Mouse (Mus musculus) midbrain, embryonic 14.5 days (tissue): ENCODE data around the gene Tln1. TPM values are rescaled to one million over a fixed set of nuclear protein-coding genes. Genes with fewer than 3 reads are reported as not detected.

Source experiments
- ATAC-seq: fragments of 200-750 bp; cut with Nextera tagmentation; 2 replicates; pipeline ENCODE4 v1.8.0; 2017; ENCODE audit warnings: moderate number of reproducible peaks, moderate library complexity; ENCODE audit not compliant: low FRiP score, low TSS enrichment
- DNase-seq: peaks from one replicate; pipeline ENCODE4 v3.0.0-alpha.2; 2015
- H3K27ac ChIP-seq: fragments of 300-500 bp; sonication (generic); replicated peaks from 2 replicates; pipeline ENCODE4 v1.5.1; 2014; ENCODE audit warnings: mild to moderate bottlenecking, low read depth, low read length, moderate library complexity
- H3K27me3 ChIP-seq: fragments of 300-500 bp; sonication (generic); 2 replicates; pipeline ENCODE4 v1.6.1; 2014; ENCODE audit warnings: low read length, control low read depth, mixed read lengths; ENCODE audit not compliant: control insufficient read depth, insufficient read depth
- H3K36me3 ChIP-seq: fragments of 300-500 bp; sonication (generic); 2 replicates; pipeline ENCODE4 v1.6.1; 2014; ENCODE audit warnings: low read length, control low read depth; ENCODE audit not compliant: control insufficient read depth, insufficient read depth
- H3K4me1 ChIP-seq: fragments of 300-500 bp; sonication (generic); 2 replicates; pipeline ENCODE4 v1.6.1; 2014; ENCODE audit warnings: mild to moderate bottlenecking, antibody characterized with exemption, low read length, control low read depth; ENCODE audit not compliant: control insufficient read depth, insufficient read depth
- H3K4me2 ChIP-seq: fragments of 300-500 bp; sonication (generic); 2 replicates; pipeline ENCODE4 v1.6.1; 2014; ENCODE audit warnings: mild to moderate bottlenecking, low read length, moderate library complexity
- H3K4me3 ChIP-seq: fragments of 300-500 bp; sonication (generic); replicated peaks from 2 replicates; pipeline ENCODE4 v1.5.1; 2014; ENCODE audit warnings: low read depth, low read length
- H3K9ac ChIP-seq: fragments of 300-500 bp; sonication (generic); replicated peaks from 2 replicates; pipeline ENCODE4 v1.6.1; 2014; ENCODE audit warnings: mild to moderate bottlenecking, low read length, moderate library complexity
- H3K9me3 ChIP-seq: fragments of 300-500 bp; sonication (generic); 2 replicates; pipeline ENCODE4 v1.6.1; 2016; ENCODE audit warnings: low read length, control low read depth, mixed read lengths; ENCODE audit not compliant: control insufficient read depth
- WGBS: fragments of 180-500 bp; shearing (Covaris S2); extraction: QIAGEN DNeasy Blood & Tissue Kit; methylation state at CpG from one replicate; pipeline ENCODE4 v1.1.7; 2014; 5-methylcytosine and 5-hydroxymethylcytosine counted together
- polyA plus RNA-seq: library from polyadenylated mRNA; unstranded; fragments of >200 nt; fragmentation: Nextera tagmentation; extraction: Ambion mirVana; gene quantifications from 2 replicates; pipeline ENCODE4 v1.2.1, GENCODE M21; 2014

Tln1 gene
- polyA plus RNA-seq, 1 experiment from 2014 or later, result 60.3 TPM

DNA sequence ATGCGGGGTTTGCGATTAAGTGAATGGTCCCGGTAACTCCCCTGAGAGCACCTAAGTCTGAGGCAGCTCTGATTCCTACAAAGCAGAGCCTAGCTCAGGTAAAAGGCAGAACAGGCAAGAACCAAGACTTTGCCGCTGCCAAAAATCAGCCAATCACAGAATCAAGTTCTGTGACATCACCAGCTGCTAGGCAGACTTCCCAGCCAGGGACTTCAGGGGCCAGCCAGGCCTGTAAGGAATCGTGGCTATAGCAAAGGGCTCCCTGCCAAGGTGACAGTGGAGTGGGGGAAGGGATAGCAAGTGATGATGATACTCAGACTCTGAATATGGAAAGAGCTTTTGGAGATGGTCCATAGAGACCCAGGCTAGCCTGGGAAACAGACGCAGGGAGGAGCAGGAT lies 42.5 kb downstream of the Tln1 start:
- WGBS, result 11% methylated on average over 6 of the region's 6 CpGs

GRCm38 (mm10) chr4:43519551-43519950 lies 42.9 kb downstream of the Tln1 start:
- no peak for ATAC-seq
- no peaks in the 10 kb centered on the region for H3K36me3 ChIP-seq
- WGBS, result 15% methylated on average over 10 of the region's 10 CpGs
- no peak overlapping the region for H3K9ac ChIP-seq
- no peak for DNase-seq
- no peak overlapping the region for H3K27ac ChIP-seq
- peak overlapping the region; percentile 39 for H3K4me2 ChIP-seq
- H3K4me3 ChIP-seq, result no peak overlapping the region
- peaks cover 23% of the 10 kb centered on the region for H3K27me3 ChIP-seq
- H3K9me3 ChIP-seq, result no peaks in the 10 kb centered on the region
- H3K4me1 ChIP-seq, result peaks cover 11% of the 10 kb centered on the region; the same call in 1 of the 2 replicates

More for the DNA sequence above, 42.5 kb downstream of the Tln1 start:
- DNase-seq (peak; percentile 94), ATAC-seq (peak; percentile 57; the same call in 1 of the 2 replicates)
- no peak overlapping the region for H3K4me3 ChIP-seq
- H3K27ac ChIP-seq, result no peak overlapping the region
- H3K36me3 ChIP-seq, result no peaks in the 10 kb centered on the region
- H3K4me2 ChIP-seq, result peak overlapping the region; percentile 39
- peaks cover 23% of the 10 kb centered on the region for H3K27me3 ChIP-seq
- H3K4me1 ChIP-seq, result peaks cover 11% of the 10 kb centered on the region; the same call in 1 of the 2 replicates
- H3K9ac ChIP-seq, result no peak overlapping the region
- H3K9me3 ChIP-seq, result no peaks in the 10 kb centered on the region

- Histone ChIP-seq H3K4me2 (no peak overlapping the region), H3K4me3 (no peak overlapping the region), H3K27me3 (no peaks in the 10 kb centered on the region), H3K9ac (no peak overlapping the region), H3K9me3 (no peaks in the 10 kb centered on the region), H3K4me1 (peaks cover 3% of the 10 kb centered on the region; the same call in 1 of the 2 replicates), H3K27ac (no peak overlapping the region), H3K36me3 (no peaks in the 10 kb centered on the region)
- ATAC-seq (no peak), DNase-seq (no peak)
- 76% methylated on average over 11 of the region's 11 CpGs for WGBS
Measured at GRCm38 (mm10) chr4:43515764-43516708, 46.5 kb downstream of the Tln1 start.

- Histone ChIP-seq H3K27ac (no peak overlapping the region), H3K9me3 (no peaks in the 10 kb centered on the region), H3K4me3 (no peak overlapping the region), H3K4me1 (no peaks in the 10 kb centered on the region), H3K36me3 (no peaks in the 10 kb centered on the region), H3K9ac (no peak overlapping the region), H3K27me3 (no peaks in the 10 kb centered on the region), H3K4me2 (no peak overlapping the region)
- no peak for DNase-seq
- 78% methylated on average over 4 of the region's 4 CpGs for WGBS
- ATAC-seq, result no peak
Measured at GRCm38 (mm10) chr4:43513791-43514190, 48.7 kb downstream of the Tln1 start.

DNA sequence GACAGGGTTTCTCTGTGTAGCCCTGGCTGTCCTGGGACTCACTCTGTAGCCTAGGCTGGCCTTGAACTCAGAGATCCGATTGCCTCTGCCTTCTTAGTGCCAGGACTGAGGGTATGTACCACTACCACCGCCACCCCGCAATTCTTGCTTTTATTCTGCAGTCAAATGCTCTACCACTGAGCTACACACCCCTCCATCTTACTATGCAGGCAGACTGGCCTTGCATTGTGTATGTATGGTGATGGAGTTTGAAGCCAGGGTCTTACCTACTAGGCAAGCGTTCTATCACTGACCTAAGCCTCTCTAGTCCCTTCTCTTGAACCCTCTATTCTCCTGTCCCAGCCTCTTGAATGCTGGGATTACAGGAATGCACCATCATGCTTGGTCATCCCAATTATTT lies 49.2 kb downstream of the Tln1 start:
- Histone ChIP-seq H3K36me3 (no peaks in the 10 kb centered on the region), H3K4me3 (no peak overlapping the region), H3K27ac (no peak overlapping the region), H3K4me2 (no peak overlapping the region), H3K9me3 (no peaks in the 10 kb centered on the region), H3K27me3 (no peaks in the 10 kb centered on the region; the same call in 1 of the 2 replicates), H3K9ac (no peak overlapping the region), H3K4me1 (peaks cover 4% of the 10 kb centered on the region; the same call in 1 of the 2 replicates)
- DNase-seq (no peak), ATAC-seq (no peak)
- WGBS, result 81% methylated on average over 4 of the region's 4 CpGs

- H3K9me3 ChIP-seq, result no peaks in the 10 kb centered on the region
- peaks cover 4% of the 10 kb centered on the region; the same call in 1 of the 2 replicates for H3K4me1 ChIP-seq
- ATAC-seq (no peak), DNase-seq (no peak)
- no peaks in the 10 kb centered on the region; the same call in 1 of the 2 replicates for H3K27me3 ChIP-seq
- H3K4me3 ChIP-seq, result no peak overlapping the region
- no peaks in the 10 kb centered on the region for H3K36me3 ChIP-seq
- no peak overlapping the region for H3K4me2 ChIP-seq
- H3K27ac ChIP-seq, result no peak overlapping the region
- no peak overlapping the region for H3K9ac ChIP-seq
- 73% methylated on average over 7 of the region's 7 CpGs for WGBS
Measured at GRCm38 (mm10) chr4:43512653-43513052, 49.8 kb downstream of the Tln1 start.

GRCm38 (mm10) chr4:43511675-43512454 lies 50.6 kb downstream of the Tln1 start:
- H3K36me3 ChIP-seq, result no peaks in the 10 kb centered on the region
- H3K4me3 ChIP-seq, result no peak overlapping the region
- H3K9ac ChIP-seq, result no peak overlapping the region
- H3K4me1 ChIP-seq, result peaks cover 4% of the 10 kb centered on the region; the same call in 1 of the 2 replicates
- H3K27ac ChIP-seq, result no peak overlapping the region
- DNase-seq (no peak), ATAC-seq (no peak)
- H3K27me3 ChIP-seq, result no peaks in the 10 kb centered on the region; the same call in 1 of the 2 replicates
- 85% methylated on average over 19 of the region's 19 CpGs for WGBS
- no peak overlapping the region for H3K4me2 ChIP-seq
- H3K9me3 ChIP-seq, result no peaks in the 10 kb centered on the region

DNA sequence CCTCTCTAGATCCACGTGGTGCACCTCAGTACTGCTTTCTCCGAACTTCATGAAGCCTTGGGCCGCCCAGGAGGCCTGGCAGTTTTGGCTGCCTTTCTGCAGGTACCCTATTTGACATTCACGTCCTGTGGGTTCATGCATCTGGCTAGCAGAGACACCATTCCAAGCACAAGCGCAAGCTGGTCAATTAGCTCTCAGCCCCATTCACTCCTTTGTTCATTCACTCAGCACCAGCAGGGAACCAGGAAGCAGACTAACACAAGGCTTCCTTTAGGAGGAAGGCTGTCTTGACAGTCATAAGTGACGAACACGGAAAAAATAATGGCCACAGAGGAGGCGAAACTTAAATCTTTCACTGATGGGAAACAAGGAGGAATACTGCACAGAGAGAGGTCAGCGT lies 53.4 kb downstream of the Tln1 start:
- DNase-seq (no peak), ATAC-seq (no peak)
- no peak overlapping the region for H3K9ac ChIP-seq
- H3K4me2 ChIP-seq, result no peak overlapping the region
- no peaks in the 10 kb centered on the region; the same call in 1 of the 2 replicates for H3K27me3 ChIP-seq
- H3K27ac ChIP-seq, result no peak overlapping the region
- WGBS, result 37% methylated on average over 9 of the region's 9 CpGs
- no peaks in the 10 kb centered on the region for H3K9me3 ChIP-seq
- H3K4me3 ChIP-seq, result no peak overlapping the region
- H3K36me3 ChIP-seq, result no peaks in the 10 kb centered on the region
- H3K4me1 ChIP-seq, result peaks cover 4% of the 10 kb centered on the region; the same call in 1 of the 2 replicates
